In genomic region chr16:39533351-39533750, GRCm38 (mm10) we compare ENCODE assay signal across 17 mouse cellular contexts.
DNase-seq lines count a peak whose midpoint lies in the region; ATAC-seq and TF ChIP-seq lines count a peak whose summit lies in the region.
"Had no signal": no experiment of that assay in that cellular context is flagged by ENCODE, and none has a peak within 500 bp of the region (broad histone marks: within the 10 kb centered on the region; RNA-seq: fewer than 3 reads in every experiment).

No protein-coding gene starts in this region.

- H3K79me2 ChIP-seq in myocyte (ENCODE audit: control insufficient read depth, insufficient read depth), result no peaks in the 10 kb centered on the region

- no peaks in the 10 kb centered on the region for H3K4me1 ChIP-seq in hindbrain, embryonic 16.5 days (ENCODE audit: control insufficient read depth, insufficient read depth, low read depth, low read length)
- peaks cover 11% of the 10 kb centered on the region for H3K4me1 ChIP-seq in hindbrain, embryonic 13.5 days (replicated peaks)
- H3K4me1 ChIP-seq: embryonic facial prominence, embryonic 10.5 days; heart, embryonic 15.5 days had no signal

- H3K27me3 ChIP-seq in hindbrain, embryonic 16.5 days (replicated peaks; ENCODE audit: control insufficient read depth, insufficient read depth, low read length), result no peaks in the 10 kb centered on the region
- no peaks in the 10 kb centered on the region for H3K27me3 ChIP-seq in hindbrain, embryonic 13.5 days
- H3K27me3 ChIP-seq in myocyte (ENCODE audit: control insufficient read depth, insufficient read depth, insufficient read length), result no peaks in the 10 kb centered on the region
- H3K27me3 ChIP-seq: forebrain, embryonic 13.5 days; heart, embryonic 15.5 days had no signal

- H3K9me3 ChIP-seq in hindbrain, embryonic 16.5 days (ENCODE audit: control insufficient read depth, low read length), result no peaks in the 10 kb centered on the region
- no peaks in the 10 kb centered on the region for H3K9me3 ChIP-seq in hindbrain, embryonic 13.5 days
- H3K9me3 ChIP-seq: embryonic facial prominence, embryonic 10.5 days; forebrain, embryonic 13.5 days; heart, embryonic 15.5 days had no signal

- H3ac ChIP-seq in myocyte (ENCODE audit: control insufficient read depth, insufficient read length), result no peak overlapping the region

- H3K4me2 ChIP-seq in hindbrain, embryonic 16.5 days (ENCODE audit: low read length), result no peak overlapping the region
- H3K4me2 ChIP-seq in hindbrain, embryonic 13.5 days, result no peak overlapping the region
- no peak overlapping the region for H3K4me2 ChIP-seq in myocyte (ENCODE audit: low read depth)
- H3K4me2 ChIP-seq: forebrain, embryonic 13.5 days; heart, embryonic 11.5 days; heart, embryonic 15.5 days had no signal

- H3K36me3 ChIP-seq in hindbrain, embryonic 16.5 days (ENCODE audit: control insufficient read depth, insufficient read depth, low read length), result no peaks in the 10 kb centered on the region
- H3K36me3 ChIP-seq in hindbrain, embryonic 13.5 days, result no peaks in the 10 kb centered on the region
- no peaks in the 10 kb centered on the region for H3K36me3 ChIP-seq in myocyte (ENCODE audit: control insufficient read depth, insufficient read depth)
- H3K36me3 ChIP-seq: embryonic facial prominence, embryonic 10.5 days; heart, embryonic 15.5 days had no signal

- DNase-seq in layer of hippocampus, postnatal 14 days (ENCODE audit: low spot score in 2 of 2), result peak; percentile 17 to 43
- no peak for DNase-seq in layer of hippocampus, postnatal 36 days
- DNase-seq in brain, adult 2 months (ENCODE audit: low read depth, low spot score), result peak; percentile 26
- DNase-seq: adrenal gland, adult 2 months; adrenal gland, postnatal 25 days; cerebellum, adult 2 months; forebrain, postnatal 0 days; gastrocnemius, postnatal 14 days; heart, adult 2 months; heart, postnatal 14 days had no signal

- no peak overlapping the region for H3K27ac ChIP-seq in hindbrain, embryonic 16.5 days (ENCODE audit: low read depth, low read length)
- no peak overlapping the region for H3K27ac ChIP-seq in hindbrain, embryonic 13.5 days
- H3K27ac ChIP-seq: embryonic facial prominence, embryonic 10.5 days; forebrain, embryonic 13.5 days; heart, adult 2 months; heart, embryonic 15.5 days had no signal

- no peak overlapping the region for H3K9ac ChIP-seq in hindbrain, embryonic 16.5 days (ENCODE audit: low read depth, low read length)
- no peak overlapping the region for H3K9ac ChIP-seq in hindbrain, embryonic 13.5 days
- H3K9ac ChIP-seq: forebrain, embryonic 13.5 days; forebrain, postnatal 0 days; heart, embryonic 15.5 days had no signal

- no peak for TF ChIP-seq POLR2A in myocyte (IDR thresholded peaks at IDR 0.05; ENCODE audit: insufficient read length, low read depth)

- H3K4me3 ChIP-seq in hindbrain, embryonic 16.5 days (ENCODE audit: low read length), result no peak overlapping the region
- H3K4me3 ChIP-seq in hindbrain, embryonic 13.5 days, result no peak overlapping the region
- H3K4me3 ChIP-seq in myocyte, result no peak overlapping the region
- H3K4me3 ChIP-seq: embryonic facial prominence, embryonic 10.5 days; forebrain, embryonic 13.5 days; heart, adult 2 months; heart, embryonic 15.5 days had no signal

- 0 out of 2 replicates have a peak, but pooled peaks have one; percentile 58 for ATAC-seq in hindbrain, embryonic 16.5 days
- no peak for ATAC-seq in hindbrain, embryonic 13.5 days (ENCODE audit: low FRiP score)
- ATAC-seq: forebrain, embryonic 13.5 days; forebrain, postnatal 0 days had no signal

- WGBS in hindbrain, embryonic 16.5 days, result 81% methylated on average over 6 of the region's 6 CpGs
- WGBS in hindbrain, embryonic 13.5 days, result 89% methylated on average over 6 of the region's 6 CpGs

TF ChIP-seq in myocyte, 11 proteins besides CTCF, POLR2A, EP300 and RAD21:
- TF ChIP-seq MYOD1 (IDR thresholded peaks at IDR 0.05; ENCODE audit: control insufficient read depth in 1 of 3, insufficient read length in 2 of 3, low read depth in 2 of 3), result peak in 2 of 3 experiments; percentile 45 to 67
- TF ChIP-seq MYOG (IDR thresholded peaks at IDR 0.05; ENCODE audit: control insufficient read depth in 1 of 3, insufficient read depth in 1 of 3, insufficient read length in 2 of 3, low read depth in 2 of 3), result peak in 2 of 3 experiments; percentile 26 to 27
- no peak for TF ChIP-seq TCF3 (IDR thresholded peaks at IDR 0.05; ENCODE audit: insufficient read length, low read depth)

Comparison
In these comparisons a context has a peak if more than half of its experiments do, and no peak if none do; other contexts are left out.
1. DNase-seq: peak in layer of hippocampus, postnatal 14 days (2 of 2) and brain, adult 2 months (single experiment); none in layer of hippocampus, postnatal 36 days (0 of 2).